Mouse (Mus musculus): Measurements from ENCODE around the gene Usp40. TPM values are rescaled to one million over a fixed set of nuclear protein-coding genes. Genes with fewer than 3 reads are reported as not detected.

Gene Usp40
- polyA plus RNA-seq, 1 experiment from 2014 or later = 31.2 TPM

- H3K27ac ChIP-seq (ENCODE audit: low read depth, low read length) = no peak overlapping the region
- no peak overlapping the region for H3K4me2 ChIP-seq (replicated peaks; ENCODE audit: low read depth, low read length)
- H3K4me3 ChIP-seq (ENCODE audit: low read depth, low read length) = no peak overlapping the region
Measured at GRCm38 (mm10) chr1:87913356-87913755, 95.0 kb downstream of the Usp40 start.

GRCm38 (mm10) chr1:87910428-87910827 lies 97.9 kb downstream of the Usp40 start:
- Histone ChIP-seq H3K27me3 (ENCODE audit: control insufficient read depth, insufficient read depth, low read length) (no peaks in the 10 kb centered on the region), H3K36me3 (ENCODE audit: control insufficient read depth, insufficient read depth, low read length) (no peaks in the 10 kb centered on the region), H3K27ac (ENCODE audit: low read depth, low read length) (no peak overlapping the region), H3K4me3 (ENCODE audit: low read depth, low read length) (no peak overlapping the region), H3K9ac (ENCODE audit: low read depth, low read length) (no peak overlapping the region), H3K9me3 (ENCODE audit: control insufficient read depth, low read length) (no peaks in the 10 kb centered on the region), H3K4me2 (replicated peaks; ENCODE audit: low read depth, low read length) (no peak overlapping the region), H3K4me1 (replicated peaks; ENCODE audit: control insufficient read depth, insufficient read depth, low read length) (no peaks in the 10 kb centered on the region)
- ATAC-seq (ENCODE audit: low FRiP score) (no peak), DNase-seq (ENCODE audit: low spot score) (no peak)
- 88% methylated on average over 1 of the region's 1 CpGs for WGBS

More at GRCm38 (mm10) chr1:87913356-87913755, 95.0 kb downstream of the Usp40 start:
- no peaks in the 10 kb centered on the region for H3K36me3 ChIP-seq (ENCODE audit: control insufficient read depth, insufficient read depth, low read length)
- ATAC-seq (ENCODE audit: low FRiP score) (no peak), DNase-seq (ENCODE audit: low spot score) (no peak)
- H3K27me3 ChIP-seq (ENCODE audit: control insufficient read depth, insufficient read depth, low read length) = no peaks in the 10 kb centered on the region
- H3K4me1 ChIP-seq (replicated peaks; ENCODE audit: control insufficient read depth, insufficient read depth, low read length) = no peaks in the 10 kb centered on the region
- no peak overlapping the region for H3K9ac ChIP-seq (ENCODE audit: low read depth, low read length)
- no peaks in the 10 kb centered on the region for H3K9me3 ChIP-seq (ENCODE audit: control insufficient read depth, low read length)

- DNase-seq (ENCODE audit: low spot score) (no peak), ATAC-seq (ENCODE audit: low FRiP score) (no peak)
- no peak overlapping the region for H3K9ac ChIP-seq (ENCODE audit: low read depth, low read length)
- no peak overlapping the region for H3K4me2 ChIP-seq (replicated peaks; ENCODE audit: low read depth, low read length)
- no peaks in the 10 kb centered on the region for H3K36me3 ChIP-seq (ENCODE audit: control insufficient read depth, insufficient read depth, low read length)
- H3K27ac ChIP-seq (ENCODE audit: low read depth, low read length) = no peak overlapping the region
- no peaks in the 10 kb centered on the region for H3K27me3 ChIP-seq (ENCODE audit: control insufficient read depth, insufficient read depth, low read length)
- no peaks in the 10 kb centered on the region for H3K4me1 ChIP-seq (replicated peaks; ENCODE audit: control insufficient read depth, insufficient read depth, low read length)
- no peak overlapping the region for H3K4me3 ChIP-seq (ENCODE audit: low read depth, low read length)
- no peaks in the 10 kb centered on the region for H3K9me3 ChIP-seq (ENCODE audit: control insufficient read depth, low read length)
Measured at GRCm38 (mm10) chr1:87909565-87909964, 98.8 kb downstream of the Usp40 start.

- Histone ChIP-seq H3K27ac (ENCODE audit: low read depth, low read length) (no peak overlapping the region), H3K4me2 (replicated peaks; ENCODE audit: low read depth, low read length) (no peak overlapping the region), H3K4me3 (ENCODE audit: low read depth, low read length) (no peak overlapping the region), H3K36me3 (ENCODE audit: control insufficient read depth, insufficient read depth, low read length) (no peaks in the 10 kb centered on the region), H3K27me3 (ENCODE audit: control insufficient read depth, insufficient read depth, low read length) (no peaks in the 10 kb centered on the region), H3K9ac (ENCODE audit: low read depth, low read length) (no peak overlapping the region), H3K4me1 (replicated peaks; ENCODE audit: control insufficient read depth, insufficient read depth, low read length) (no peaks in the 10 kb centered on the region), H3K9me3 (ENCODE audit: control insufficient read depth, low read length) (no peaks in the 10 kb centered on the region)
- WGBS = 83% methylated on average over 3 of the region's 3 CpGs
- no peak for ATAC-seq (ENCODE audit: low FRiP score)
- no peak for DNase-seq (ENCODE audit: low spot score)
Measured at GRCm38 (mm10) chr1:87908736-87909135, 99.6 kb downstream of the Usp40 start.

GRCm38 (mm10) chr1:87908006-87908405 lies 100.3 kb downstream of the Usp40 start:
- 94% methylated on average over 2 of the region's 2 CpGs for WGBS
- no peaks in the 10 kb centered on the region for H3K36me3 ChIP-seq (ENCODE audit: control insufficient read depth, insufficient read depth, low read length)
- H3K27ac ChIP-seq (ENCODE audit: low read depth, low read length) = no peak overlapping the region
- H3K9me3 ChIP-seq (ENCODE audit: control insufficient read depth, low read length) = no peaks in the 10 kb centered on the region
- ATAC-seq (ENCODE audit: low FRiP score) (no peak), DNase-seq (ENCODE audit: low spot score) (no peak)
- no peaks in the 10 kb centered on the region for H3K4me1 ChIP-seq (replicated peaks; ENCODE audit: control insufficient read depth, insufficient read depth, low read length)
- H3K27me3 ChIP-seq (ENCODE audit: control insufficient read depth, insufficient read depth, low read length) = no peaks in the 10 kb centered on the region
- H3K4me3 ChIP-seq (ENCODE audit: low read depth, low read length) = no peak overlapping the region
- no peak overlapping the region for H3K4me2 ChIP-seq (replicated peaks; ENCODE audit: low read depth, low read length)
- no peak overlapping the region for H3K9ac ChIP-seq (ENCODE audit: low read depth, low read length)

GRCm38 (mm10) chr1:87906361-87906956 lies 101.9 kb downstream of the Usp40 start:
- Histone ChIP-seq H3K4me2 (replicated peaks; ENCODE audit: low read depth, low read length) (no peak overlapping the region), H3K9me3 (ENCODE audit: control insufficient read depth, low read length) (no peaks in the 10 kb centered on the region), H3K27me3 (ENCODE audit: control insufficient read depth, insufficient read depth, low read length) (no peaks in the 10 kb centered on the region), H3K27ac (ENCODE audit: low read depth, low read length) (no peak overlapping the region), H3K36me3 (ENCODE audit: control insufficient read depth, insufficient read depth, low read length) (no peaks in the 10 kb centered on the region), H3K9ac (ENCODE audit: low read depth, low read length) (no peak overlapping the region), H3K4me1 (replicated peaks; ENCODE audit: control insufficient read depth, insufficient read depth, low read length) (no peaks in the 10 kb centered on the region), H3K4me3 (ENCODE audit: low read depth, low read length) (no peak overlapping the region)
- WGBS = 90% methylated on average over 5 of the region's 5 CpGs
- DNase-seq (ENCODE audit: low spot score) = no peak
- ATAC-seq (ENCODE audit: low FRiP score) = no peak

GRCm38 (mm10) chr1:87902186-87902585 lies 106.2 kb downstream of the Usp40 start:
- Histone ChIP-seq H3K36me3 (ENCODE audit: control insufficient read depth, insufficient read depth, low read length) (no peaks in the 10 kb centered on the region), H3K4me2 (replicated peaks; ENCODE audit: low read depth, low read length) (no peak overlapping the region), H3K27me3 (ENCODE audit: control insufficient read depth, insufficient read depth, low read length) (no peaks in the 10 kb centered on the region), H3K27ac (ENCODE audit: low read depth, low read length) (no peak overlapping the region), H3K4me3 (ENCODE audit: low read depth, low read length) (no peak overlapping the region), H3K9ac (ENCODE audit: low read depth, low read length) (no peak overlapping the region), H3K9me3 (ENCODE audit: control insufficient read depth, low read length) (no peaks in the 10 kb centered on the region), H3K4me1 (replicated peaks; ENCODE audit: control insufficient read depth, insufficient read depth, low read length) (no peaks in the 10 kb centered on the region)
- ATAC-seq (ENCODE audit: low FRiP score) (no peak), DNase-seq (ENCODE audit: low spot score) (no peak)

- WGBS = 88% methylated on average over 6 of the region's 6 CpGs
- H3K4me3 ChIP-seq (ENCODE audit: low read depth, low read length) = no peak overlapping the region
- H3K27ac ChIP-seq (ENCODE audit: low read depth, low read length) = no peak overlapping the region
- no peak overlapping the region for H3K9ac ChIP-seq (ENCODE audit: low read depth, low read length)
- no peaks in the 10 kb centered on the region for H3K9me3 ChIP-seq (ENCODE audit: control insufficient read depth, low read length)
- no peak overlapping the region for H3K4me2 ChIP-seq (replicated peaks; ENCODE audit: low read depth, low read length)
- no peaks in the 10 kb centered on the region for H3K27me3 ChIP-seq (ENCODE audit: control insufficient read depth, insufficient read depth, low read length)
- no peaks in the 10 kb centered on the region for H3K36me3 ChIP-seq (ENCODE audit: control insufficient read depth, insufficient read depth, low read length)
- ATAC-seq (ENCODE audit: low FRiP score) (no peak), DNase-seq (ENCODE audit: low spot score) (no peak)
- no peaks in the 10 kb centered on the region for H3K4me1 ChIP-seq (replicated peaks; ENCODE audit: control insufficient read depth, insufficient read depth, low read length)
Measured at GRCm38 (mm10) chr1:87900979-87901378, 107.4 kb downstream of the Usp40 start.

- H3K27me3 ChIP-seq (ENCODE audit: control insufficient read depth, insufficient read depth, low read length) = no peaks in the 10 kb centered on the region
- no peak overlapping the region for H3K4me2 ChIP-seq (replicated peaks; ENCODE audit: low read depth, low read length)
- no peaks in the 10 kb centered on the region for H3K4me1 ChIP-seq (replicated peaks; ENCODE audit: control insufficient read depth, insufficient read depth, low read length)
- no peak overlapping the region for H3K4me3 ChIP-seq (ENCODE audit: low read depth, low read length)
- H3K27ac ChIP-seq (ENCODE audit: low read depth, low read length) = no peak overlapping the region
- H3K9ac ChIP-seq (ENCODE audit: low read depth, low read length) = no peak overlapping the region
- WGBS = 87% methylated on average over 2 of the region's 2 CpGs
- no peaks in the 10 kb centered on the region for H3K36me3 ChIP-seq (ENCODE audit: control insufficient read depth, insufficient read depth, low read length)
- DNase-seq (ENCODE audit: low spot score) (no peak), ATAC-seq (ENCODE audit: low FRiP score) (no peak)
- H3K9me3 ChIP-seq (ENCODE audit: control insufficient read depth, low read length) = no peaks in the 10 kb centered on the region
Measured at GRCm38 (mm10) chr1:87899701-87900100, 108.7 kb downstream of the Usp40 start.
